Mouse (Mus musculus) heart, embryonic 10.5 days (tissue): ENCODE data around the gene Polg2. TPM values are rescaled to one million over a fixed set of nuclear protein-coding genes. Genes with fewer than 3 reads are reported as not detected.
"Not testable (repeated sequence)": the region's sequence is repeated elsewhere in the genome, so short reads cannot be mapped to it uniquely, and the experiment has no call there.

ENCODE experiments used
- DNase-seq: peaks from one replicate; pipeline ENCODE4 v3.0.0-alpha.2; 2017; ENCODE audit warnings: low spot score
- H3K27ac ChIP-seq: fragments of 300-500 bp; sonication (generic); 2 replicates; pipeline ENCODE4 v1.5.1; 2016; ENCODE audit warnings: mild to moderate bottlenecking
- H3K27me3 ChIP-seq: fragments of 300-500 bp; sonication (generic); 2 replicates; pipeline ENCODE4 v1.6.1; 2016; ENCODE audit warnings: mild to moderate bottlenecking; ENCODE audit not compliant: poor library complexity, insufficient read depth, severe bottlenecking
- H3K36me3 ChIP-seq: fragments of 300-500 bp; sonication (generic); 2 replicates; pipeline ENCODE4 v1.6.1; 2016; ENCODE audit warnings: mild to moderate bottlenecking, moderate library complexity
- H3K4me1 ChIP-seq: fragments of 300-500 bp; sonication (generic); 2 replicates; pipeline ENCODE4 v1.6.1; 2016; ENCODE audit warnings: mild to moderate bottlenecking
- H3K4me3 ChIP-seq: fragments of 300-500 bp; sonication (generic); 2 replicates; pipeline ENCODE4 v1.5.1; 2016; ENCODE audit warnings: mild to moderate bottlenecking, moderate library complexity
- H3K9me3 ChIP-seq: fragments of 300-500 bp; sonication (generic); 2 replicates; pipeline ENCODE4 v1.6.1; 2016; ENCODE audit warnings: mild to moderate bottlenecking, moderate library complexity
- WGBS: fragments of 180-500 bp; shearing (Covaris S2); methylation state at CpG from one replicate; pipeline ENCODE4 v1.1.7; 2016; 5-methylcytosine and 5-hydroxymethylcytosine counted together
- polyA plus RNA-seq: library from polyadenylated mRNA; unstranded; fragments of >200 nt; fragmentation: Nextera tagmentation; extraction: Ambion mirVana; gene quantifications from 2 replicates; pipeline ENCODE4 v1.2.1, GENCODE M21; 2016

Gene Polg2
- polyA plus RNA-seq, 1 experiment from 2014 or later = 9.9 TPM

GRCm38 (mm10) chr11:106749557-106750120, 29.7 kb downstream of the Polg2 start:
- not testable (repeated sequence) for H3K4me3 ChIP-seq, H3K27ac ChIP-seq, DNase-seq, H3K36me3 ChIP-seq, H3K27me3 ChIP-seq, H3K9me3 ChIP-seq
- 90% methylated on average over 7 of the region's 7 CpGs for WGBS
- peaks cover 11% of the 10 kb centered on the region for H3K4me1 ChIP-seq

- no peaks in the 10 kb centered on the region for H3K27me3 ChIP-seq
- H3K27ac ChIP-seq = no peak overlapping the region
- H3K9me3 ChIP-seq = no peaks in the 10 kb centered on the region
- no peaks in the 10 kb centered on the region for H3K36me3 ChIP-seq
- 89% methylated on average over 5 of the region's 5 CpGs for WGBS
- DNase-seq = no peak
- no peak overlapping the region for H3K4me3 ChIP-seq
- H3K4me1 ChIP-seq = no peaks in the 10 kb centered on the region
These were observed 34.4 kb downstream of the Polg2 start for GRCm38 (mm10) chr11:106744949-106745348.

GRCm38 (mm10) chr11:106742388-106742841, 36.9 kb downstream of the Polg2 start:
- DNase-seq = no peak
- Histone ChIP-seq H3K9me3 (no peaks in the 10 kb centered on the region), H3K36me3 (no peaks in the 10 kb centered on the region), H3K27me3 (no peaks in the 10 kb centered on the region), H3K4me1 (peaks cover 2% of the 10 kb centered on the region), H3K4me3 (no peak overlapping the region), H3K27ac (no peak overlapping the region)
- WGBS = 47% methylated on average over 6 of the region's 6 CpGs

GRCm38 (mm10) chr11:106741826-106742225, 37.5 kb downstream of the Polg2 start:
- no peak overlapping the region for H3K27ac ChIP-seq
- peaks cover 7% of the 10 kb centered on the region for H3K4me1 ChIP-seq
- no peaks in the 10 kb centered on the region for H3K27me3 ChIP-seq
- H3K4me3 ChIP-seq = no peak overlapping the region
- no peak for DNase-seq
- 91% methylated on average over 3 of the region's 3 CpGs for WGBS
- H3K36me3 ChIP-seq = no peaks in the 10 kb centered on the region
- no peaks in the 10 kb centered on the region for H3K9me3 ChIP-seq

- Histone ChIP-seq H3K9me3 (no peaks in the 10 kb centered on the region), H3K27me3 (no peaks in the 10 kb centered on the region), H3K4me3 (no peak overlapping the region), H3K4me1 (peaks cover 12% of the 10 kb centered on the region), H3K36me3 (no peaks in the 10 kb centered on the region), H3K27ac (no peak overlapping the region)
- WGBS = 82% methylated on average over 6 of the region's 6 CpGs
- no peak for DNase-seq
These were observed 38.1 kb downstream of the Polg2 start for GRCm38 (mm10) chr11:106741232-106741631.

GRCm38 (mm10) chr11:106740724-106741123, 38.6 kb downstream of the Polg2 start:
- not testable (repeated sequence) for H3K27me3 ChIP-seq, H3K9me3 ChIP-seq, DNase-seq, H3K27ac ChIP-seq, H3K36me3 ChIP-seq, H3K4me3 ChIP-seq
- peaks cover 12% of the 10 kb centered on the region for H3K4me1 ChIP-seq
- 91% methylated on average over 8 of the region's 8 CpGs for WGBS

- 93% methylated on average over 2 of the region's 2 CpGs for WGBS
- Histone ChIP-seq H3K36me3 (no peaks in the 10 kb centered on the region), H3K9me3 (no peaks in the 10 kb centered on the region), H3K27ac (no peak overlapping the region), H3K4me3 (no peak overlapping the region), H3K4me1 (peaks cover 12% of the 10 kb centered on the region), H3K27me3 (no peaks in the 10 kb centered on the region)
- no peak for DNase-seq
These were observed 40.2 kb downstream of the Polg2 start for GRCm38 (mm10) chr11:106739116-106739515.

GRCm38 (mm10) chr11:106737178-106737621, 42.1 kb downstream of the Polg2 start:
- Histone ChIP-seq H3K9me3 (no peaks in the 10 kb centered on the region), H3K4me3 (no peak overlapping the region), H3K4me1 (peaks cover 12% of the 10 kb centered on the region), H3K36me3 (no peaks in the 10 kb centered on the region), H3K27me3 (no peaks in the 10 kb centered on the region), H3K27ac (peak overlapping the region; percentile 72)
- WGBS = 29% methylated on average over 12 of the region's 12 CpGs
- DNase-seq = no peak

GRCm38 (mm10) chr11:106736614-106737013, 42.7 kb downstream of the Polg2 start:
- no peaks in the 10 kb centered on the region for H3K9me3 ChIP-seq
- H3K27me3 ChIP-seq = no peaks in the 10 kb centered on the region
- WGBS = 65% methylated on average over 3 of the region's 3 CpGs
- peaks cover 12% of the 10 kb centered on the region for H3K4me1 ChIP-seq
- H3K27ac ChIP-seq = peak overlapping the region; percentile 72
- DNase-seq = no peak
- H3K36me3 ChIP-seq = no peaks in the 10 kb centered on the region
- H3K4me3 ChIP-seq = no peak overlapping the region

GRCm38 (mm10) chr11:106730714-106731113, 48.6 kb downstream of the Polg2 start:
- WGBS = 27% methylated on average over 4 of the region's 4 CpGs
- H3K9me3 ChIP-seq = no peaks in the 10 kb centered on the region
- H3K27ac ChIP-seq = peak overlapping the region; percentile 85
- no peak overlapping the region for H3K4me3 ChIP-seq
- DNase-seq = no peak
- H3K27me3 ChIP-seq = no peaks in the 10 kb centered on the region
- H3K4me1 ChIP-seq = peaks cover 29% of the 10 kb centered on the region
- H3K36me3 ChIP-seq = 0 out of 2 replicates have a peak, but pooled peaks cover 2% of the 10 kb centered on the region

- DNase-seq = no peak
- Histone ChIP-seq H3K27ac (peak overlapping the region; percentile 85; the same call in 1 of the 2 replicates), H3K36me3 (0 out of 2 replicates have a peak, but pooled peaks cover 2% of the 10 kb centered on the region), H3K27me3 (no peaks in the 10 kb centered on the region), H3K4me1 (peaks cover 29% of the 10 kb centered on the region), H3K9me3 (no peaks in the 10 kb centered on the region), H3K4me3 (no peak overlapping the region)
- whole genome bisulfite sequencing = 88% methylated on average over 1 of the region's 1 CpGs
These were observed 49.7 kb downstream of the Polg2 start for GRCm38 (mm10) chr11:106729656-106730055.

- peak overlapping the region; percentile 53 for H3K27ac ChIP-seq
- H3K4me3 ChIP-seq = no peak overlapping the region
- H3K4me1 ChIP-seq = peaks cover 32% of the 10 kb centered on the region
These were observed 50.7 kb downstream of the Polg2 start for GRCm38 (mm10) chr11:106728402-106729366.

GRCm38 (mm10) chr11:106727967-106728366, 51.4 kb downstream of the Polg2 start:
- Histone ChIP-seq H3K4me1 (peaks cover 39% of the 10 kb centered on the region), H3K4me3 (no peak overlapping the region), H3K9me3 (no peaks in the 10 kb centered on the region), H3K27ac (peak overlapping the region; percentile 32), H3K27me3 (no peaks in the 10 kb centered on the region), H3K36me3 (0 out of 2 replicates have a peak, but pooled peaks cover 2% of the 10 kb centered on the region)
- 76% methylated on average over 5 of the region's 5 CpGs for WGBS
- no peak for DNase-seq

More at GRCm38 (mm10) chr11:106728402-106729366, 50.7 kb downstream of the Polg2 start:
- no peak for DNase-seq
- no peaks in the 10 kb centered on the region for H3K9me3 ChIP-seq
- H3K36me3 ChIP-seq = 0 out of 2 replicates have a peak, but pooled peaks cover 2% of the 10 kb centered on the region
- H3K27me3 ChIP-seq = no peaks in the 10 kb centered on the region
- WGBS = 60% methylated on average over 10 of the region's 10 CpGs
